Mouse (Mus musculus) gastrocnemius, adult 2 months (tissue): ENCODE data around the gene Olfr671. TPM values are rescaled to one million over a fixed set of nuclear protein-coding genes. Genes with fewer than 3 reads are reported as not detected.
"Not testable (repeated sequence)": the region's sequence is repeated elsewhere in the genome, so short reads cannot be mapped to it uniquely, and the experiment has no call there.

ENCODE experiments used
- DNase-seq: peaks from one replicate; pipeline ENCODE4 v3.0.0; 2022
- H3K27ac ChIP-seq: fragments of 200-600 bp; 2 replicates; pipeline ENCODE4 v1.8.1; 2022; ENCODE audit warnings: mild to moderate bottlenecking
- H3K4me3 ChIP-seq: fragments of 200-600 bp; 2 replicates; pipeline ENCODE4 v1.8.1; 2022; ENCODE audit warnings: mild to moderate bottlenecking, moderate library complexity
- CTCF ChIP-seq: fragments of 200-600 bp; IDR thresholded peaks from 2 replicates; pipeline ENCODE4 v1.8.1; 2022; ENCODE audit warnings: antibody characterized with exemption, mild to moderate bottlenecking, moderate library complexity
- intact Hi-C: fragments of 180-260 bp; cut with DNase I; formaldehyde crosslinking; loops from one replicate; pipeline ENCODE4 v1.15.1; 2025
- long read RNA-seq, 2 experiments: library from polyadenylated mRNA; stranded (forward); transcript quantifications; one replicate each; pipeline ENCODE4 v2.0.0; 2021
- total RNA-seq, 2 experiments: library from RNA; stranded (reverse); gene quantifications; 2 replicates each; pipeline ENCODE4 v1.2.3; 2021

Gene Olfr671
- total RNA-seq, result not detected
- long read RNA-seq, experiment 1, result 0 reads
- long read RNA-seq, experiment 2, result 0 reads

DNA sequence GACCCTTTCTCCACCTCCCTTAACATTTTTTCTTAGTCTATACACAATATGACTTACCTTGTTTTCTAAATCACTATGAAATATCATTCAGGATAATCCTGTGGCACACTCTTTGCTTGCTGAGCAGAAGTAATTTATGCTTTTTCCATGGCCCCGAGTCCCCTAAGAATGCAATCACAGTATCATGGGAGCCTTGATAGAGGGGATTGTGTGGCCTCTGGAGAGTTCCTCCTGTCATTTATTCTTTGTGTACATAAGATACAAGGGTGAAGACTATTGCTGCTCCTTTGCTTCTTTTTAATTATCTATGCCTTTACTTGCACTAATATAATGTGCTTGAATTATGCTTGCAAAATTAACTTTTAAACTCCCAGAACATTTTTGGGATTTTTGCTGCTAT lies at the start of gene Olfr671:
Gene Olfr671 (minus strand): TSS at position 101 of the 400 bp plus-strand sequence.
- intact Hi-C loops, result no loop called here
- TF ChIP-seq CTCF, result no peak
- Histone ChIP-seq H3K4me3 (no peak within 1 kb of the TSS), H3K27ac (no peak within 1 kb of the TSS)
- DNase-seq, result no peak

DNA sequence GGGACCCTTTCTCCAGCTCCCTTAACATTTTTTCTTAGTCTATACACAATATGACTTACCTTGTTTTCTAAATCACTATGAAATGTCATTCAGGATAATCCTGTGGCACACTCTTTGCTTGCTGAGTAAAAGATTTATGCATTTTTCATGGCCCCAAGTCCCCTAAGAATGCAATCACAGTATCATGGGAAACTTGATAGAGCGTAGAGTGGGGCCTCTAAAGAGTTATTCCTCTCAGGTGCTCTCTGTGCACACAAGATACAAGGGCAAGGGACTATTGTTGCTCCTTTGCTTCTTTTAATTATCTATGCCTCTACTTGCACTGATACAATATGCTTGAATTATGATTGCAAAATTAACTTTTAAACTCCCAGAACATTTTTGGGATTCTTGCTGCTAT lies 49.4 kb upstream of the Olfr671 start, which contains the start of gene Olfr675:
Gene Olfr675 (minus strand): TSS at position 101 of the 400 bp plus-strand sequence.
- DNase-seq, result no peak
- no peak within 1 kb of the TSS for H3K27ac ChIP-seq
- no peak within 1 kb of the TSS for H3K4me3 ChIP-seq
- no peak for TF ChIP-seq CTCF
- intact Hi-C loops, result no loop called here

DNA sequence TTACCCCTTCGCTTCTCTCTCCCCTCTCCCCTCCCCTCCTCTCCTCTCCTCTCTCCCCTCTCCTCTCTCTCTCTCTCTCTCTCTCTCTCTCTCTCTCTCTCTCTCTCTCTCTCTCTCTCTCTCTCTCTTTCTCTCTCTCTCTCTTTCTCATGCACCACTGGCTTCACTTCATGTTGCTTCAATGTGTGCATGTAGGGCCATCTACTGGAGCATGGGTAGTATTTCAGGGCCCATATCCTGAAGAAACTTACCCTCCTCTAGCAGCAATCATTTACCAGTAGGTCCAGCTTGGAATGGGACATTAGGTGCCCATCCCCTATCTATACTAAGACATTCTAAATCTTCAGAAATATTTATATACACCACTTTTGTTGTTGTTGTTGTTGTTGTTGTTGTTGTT lies 43.6 kb upstream of the Olfr671 start:
- Histone ChIP-seq H3K27ac (no peak overlapping the region), H3K4me3 (no peak overlapping the region)
- intact Hi-C loops, result no loop called here
- no peak for TF ChIP-seq CTCF
- DNase-seq, result no peak

DNA sequence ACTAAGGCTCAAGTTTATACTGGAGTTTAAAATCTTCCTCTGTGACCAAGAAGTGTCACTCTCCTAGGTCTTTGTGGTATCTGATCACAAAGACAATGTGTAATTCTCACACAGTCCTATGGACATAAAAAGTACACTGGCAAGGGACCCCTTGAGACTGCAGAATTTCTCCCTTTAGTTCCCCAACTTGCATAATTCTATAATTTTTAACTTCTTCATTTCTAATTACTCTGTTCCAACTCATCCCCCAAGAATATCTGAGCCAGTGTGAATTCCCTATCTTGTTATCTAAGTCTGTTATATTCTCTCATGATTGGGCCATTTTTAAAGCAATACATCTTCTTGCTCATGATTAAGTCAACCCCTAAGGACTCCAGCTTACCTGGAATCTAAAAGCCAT lies 23.0 kb upstream of the Olfr671 start, which contains the start of gene Olfr672:
Gene Olfr672 (minus strand): TSS at position 101 of the 400 bp plus-strand sequence.
- DNase-seq, result no peak
- no peak within 1 kb of the TSS for H3K4me3 ChIP-seq
- intact Hi-C loops, result no loop called here
- no peak for TF ChIP-seq CTCF
- H3K27ac ChIP-seq, result no peak within 1 kb of the TSS

DNA sequence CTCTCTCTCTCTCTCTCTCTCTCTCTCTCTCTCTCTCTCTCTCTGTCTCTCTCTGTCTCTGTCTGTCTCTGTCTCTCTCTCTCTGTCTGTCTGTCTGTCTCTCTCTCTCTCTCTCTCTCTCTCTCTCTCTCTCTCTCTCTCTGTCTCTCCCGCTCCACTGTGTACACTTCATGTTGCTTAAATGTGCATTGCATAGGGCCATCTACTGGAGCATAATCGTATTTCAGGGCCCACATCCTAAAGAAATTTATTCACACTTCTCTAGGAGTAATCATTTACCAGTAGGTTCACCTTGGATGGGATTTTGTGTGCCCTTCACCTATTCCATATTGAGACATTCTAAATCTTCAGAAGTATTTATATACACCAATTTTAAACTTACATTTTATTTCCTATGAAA lies 6.4 kb downstream of the Olfr671 start:
- H3K4me3 ChIP-seq, intact Hi-C loops, DNase-seq, H3K27ac ChIP-seq: not testable (repeated sequence)

DNA sequence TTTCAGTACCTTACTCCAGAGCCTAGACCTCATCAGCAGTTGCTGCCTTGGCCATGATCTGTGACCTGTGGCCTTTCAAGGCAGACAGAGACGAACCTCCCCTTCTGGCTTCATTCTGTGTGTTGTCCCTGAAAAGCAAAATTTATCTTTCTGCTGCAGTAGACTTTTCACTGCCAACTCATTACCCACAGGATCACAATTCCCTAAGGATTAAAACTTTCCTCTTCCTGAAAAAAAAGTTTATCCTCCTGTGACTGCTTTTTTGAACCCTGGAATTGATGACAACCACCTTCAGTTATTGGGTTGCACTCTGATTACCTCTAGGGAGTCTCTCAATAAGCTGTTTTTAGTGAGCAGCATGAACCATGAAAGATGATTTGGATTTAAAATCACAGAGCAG lies 16.4 kb downstream of the Olfr671 start, which contains the start of gene Olfr670:
Gene Olfr670 (minus strand): TSS at position 101 of the 400 bp plus-strand sequence.
- Histone ChIP-seq H3K27ac (no peak within 1 kb of the TSS), H3K4me3 (no peak within 1 kb of the TSS)
- intact Hi-C loops, result no loop called here
- no peak for TF ChIP-seq CTCF
- no peak for DNase-seq

DNA sequence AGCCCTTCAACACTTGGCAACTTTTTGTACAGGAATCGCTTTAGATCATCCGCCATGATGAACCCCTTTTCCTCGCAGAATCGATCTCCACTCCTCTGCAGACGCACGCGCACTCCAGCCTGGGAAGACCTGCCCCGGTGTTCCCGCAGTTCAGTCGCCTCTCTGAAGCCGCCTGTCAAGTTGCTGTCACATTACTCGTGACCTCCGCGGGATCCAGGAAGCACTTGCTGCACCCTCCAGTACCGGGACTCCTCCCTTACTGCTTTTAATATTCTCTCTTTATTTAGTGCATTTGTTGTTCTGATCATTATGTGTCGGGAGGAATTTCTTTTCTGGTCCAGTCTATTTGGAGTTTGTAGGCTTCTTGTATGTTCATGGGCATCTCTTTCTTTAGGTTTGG lies 28.7 kb downstream of the Olfr671 start:
- H3K27ac ChIP-seq, H3K4me3 ChIP-seq, DNase-seq, intact Hi-C loops: not testable (repeated sequence)

DNA sequence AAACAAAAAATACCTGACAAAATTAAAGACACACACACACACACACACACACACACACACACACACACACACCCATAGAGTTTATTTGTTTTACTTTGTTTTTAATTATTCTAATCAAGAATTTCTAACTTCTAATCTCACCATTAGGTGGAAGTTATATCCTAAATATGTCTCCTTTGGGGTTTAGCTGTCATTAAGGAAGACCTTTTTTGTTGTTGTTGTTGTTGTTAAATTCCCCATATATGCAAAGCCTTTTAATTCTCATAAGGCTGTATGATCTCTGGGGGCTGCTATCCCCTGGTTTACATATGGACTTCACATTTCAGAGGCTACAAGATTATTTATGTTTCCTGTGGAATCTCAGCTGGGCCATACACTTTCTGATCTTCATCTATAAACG lies 45.0 kb downstream of the Olfr671 start, which contains the start of gene Olfr669:
Gene Olfr669 (plus strand): TSS at position 301 of the 400 bp plus-strand sequence.
- no peak within 1 kb of the TSS for H3K4me3 ChIP-seq
- intact Hi-C loops, result no loop called here
- H3K27ac ChIP-seq, result no peak within 1 kb of the TSS
- no peak for TF ChIP-seq CTCF
- DNase-seq, result no peak

DNA sequence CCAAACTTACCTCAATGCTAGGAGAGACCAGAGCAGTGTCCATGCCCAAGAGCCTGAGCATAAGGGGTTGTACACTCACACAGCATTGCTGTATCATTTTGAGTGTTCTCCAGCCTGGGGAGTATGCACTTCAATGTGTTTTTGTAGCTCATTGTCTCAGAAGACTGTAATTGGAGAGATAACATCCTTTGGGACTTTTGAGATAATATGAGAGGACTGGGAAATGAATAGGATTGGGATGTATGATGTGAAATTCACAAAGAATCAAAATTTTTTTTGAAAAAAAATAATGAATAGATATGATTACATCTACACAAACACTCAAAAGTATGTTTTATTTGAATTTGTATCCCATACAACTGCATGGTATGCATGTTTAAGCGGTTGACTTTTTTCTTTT lies 51.0 kb downstream of the Olfr671 start, which contains the start of gene Olfr668:
Gene Olfr668 (minus strand): TSS at position 101 of the 400 bp plus-strand sequence.
- TF ChIP-seq CTCF, result no peak
- intact Hi-C loops, result no loop called here

More for the DNA sequence above, 51.0 kb downstream of the Olfr671 start, which contains the start of gene Olfr668:
- no peak within 1 kb of the TSS for H3K27ac ChIP-seq
- DNase-seq, result no peak
- no peak within 1 kb of the TSS for H3K4me3 ChIP-seq

Other genes starting within 250 kb of the Olfr671 start
- not detected for gene Usp17le, start 201.7 kb downstream of the Olfr671 start, total RNA-seq
- not detected for gene Usp17lb, start 136.5 kb downstream of the Olfr671 start, total RNA-seq
- not detected for gene Usp17la, start 122.1 kb downstream of the Olfr671 start, total RNA-seq
- not detected for gene Olfr665, start 101.1 kb downstream of the Olfr671 start, total RNA-seq
- not detected for gene Olfr666, start 83.2 kb downstream of the Olfr671 start, total RNA-seq
- gene Olfr667, start 57.6 kb downstream of the Olfr671 start, total RNA-seq, result not detected
- not detected for gene Olfr668, start 51.1 kb downstream of the Olfr671 start, total RNA-seq
- not detected for gene Olfr669, start 44.9 kb downstream of the Olfr671 start, total RNA-seq
- gene Olfr670, start 16.5 kb downstream of the Olfr671 start, total RNA-seq, result not detected
- not detected for gene Olfr672, start 22.9 kb upstream of the Olfr671 start, total RNA-seq
- not detected for gene Olfr675, start 49.3 kb upstream of the Olfr671 start, total RNA-seq
- gene Olfr676, start 53.6 kb upstream of the Olfr671 start, total RNA-seq, result not detected
- not detected for gene Olfr677, start 72.2 kb upstream of the Olfr671 start, total RNA-seq
- gene Olfr678, start 85.3 kb upstream of the Olfr671 start, total RNA-seq, result not detected
- gene Olfr679, start 102.1 kb upstream of the Olfr671 start, total RNA-seq, result not detected
- not detected for gene Olfr680-ps1, start 113.7 kb upstream of the Olfr671 start, total RNA-seq
- not detected for gene Olfr681, start 137.7 kb upstream of the Olfr671 start, total RNA-seq
- gene Olfr683, start 167.9 kb upstream of the Olfr671 start, total RNA-seq, result not detected
- not detected for gene Olfr684, start 184.5 kb upstream of the Olfr671 start, total RNA-seq
- not detected for gene Olfr685, start 206.9 kb upstream of the Olfr671 start, total RNA-seq
- gene Olfr686, start 228.4 kb upstream of the Olfr671 start, total RNA-seq, result not detected